Mouse (Mus musculus) urinary bladder, postnatal 36 days (tissue): Measurements from ENCODE around the gene Mob4.

Source experiments
- DNase-seq, 2 experiments: peaks; one replicate each; pipeline ENCODE4 v3.0.0; 2022; ENCODE audit warnings: low spot score in 2 of 2, mixed read lengths in 1 of 2

The Mob4 gene

DNA sequence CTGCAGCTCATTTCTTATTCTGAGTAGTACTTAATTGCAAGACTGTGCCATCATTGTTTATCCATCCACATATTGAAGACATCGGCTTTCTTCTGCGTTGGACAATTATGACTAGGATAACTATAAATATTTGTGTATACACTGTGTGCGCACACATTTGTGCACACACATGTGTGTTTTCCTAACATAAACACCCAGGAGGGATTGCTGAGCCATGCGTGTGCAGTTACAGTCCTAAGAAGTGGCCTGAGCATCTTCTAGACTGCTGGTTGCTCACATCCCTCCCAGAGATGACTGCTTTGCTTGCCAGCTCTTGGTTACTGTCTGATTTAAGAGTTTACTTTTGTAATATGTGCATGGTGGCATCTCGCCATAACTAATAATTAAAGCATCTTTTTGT is 51.4 kb downstream of the Mob4 start:
- no peak for DNase-seq

DNA sequence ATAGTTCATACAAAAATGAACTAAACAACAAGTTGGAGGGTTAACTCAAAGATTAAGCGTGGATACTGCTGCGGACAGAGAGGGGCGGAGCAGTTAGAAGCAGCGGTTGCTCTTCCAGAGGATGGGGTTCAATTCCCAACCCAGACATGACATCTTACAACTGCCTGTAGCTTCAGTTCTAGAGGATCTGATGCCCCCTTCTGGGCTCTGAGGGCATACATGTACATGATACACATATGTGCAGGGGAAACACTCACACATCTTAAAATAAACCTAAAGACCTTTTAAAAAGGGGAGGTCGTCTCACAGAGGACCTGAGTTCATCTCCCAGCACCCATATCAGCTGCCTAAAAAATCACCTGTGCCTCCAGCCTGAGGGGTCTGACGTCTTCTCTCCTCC is 54.7 kb downstream of the Mob4 start:
- no peak for DNase-seq

DNA sequence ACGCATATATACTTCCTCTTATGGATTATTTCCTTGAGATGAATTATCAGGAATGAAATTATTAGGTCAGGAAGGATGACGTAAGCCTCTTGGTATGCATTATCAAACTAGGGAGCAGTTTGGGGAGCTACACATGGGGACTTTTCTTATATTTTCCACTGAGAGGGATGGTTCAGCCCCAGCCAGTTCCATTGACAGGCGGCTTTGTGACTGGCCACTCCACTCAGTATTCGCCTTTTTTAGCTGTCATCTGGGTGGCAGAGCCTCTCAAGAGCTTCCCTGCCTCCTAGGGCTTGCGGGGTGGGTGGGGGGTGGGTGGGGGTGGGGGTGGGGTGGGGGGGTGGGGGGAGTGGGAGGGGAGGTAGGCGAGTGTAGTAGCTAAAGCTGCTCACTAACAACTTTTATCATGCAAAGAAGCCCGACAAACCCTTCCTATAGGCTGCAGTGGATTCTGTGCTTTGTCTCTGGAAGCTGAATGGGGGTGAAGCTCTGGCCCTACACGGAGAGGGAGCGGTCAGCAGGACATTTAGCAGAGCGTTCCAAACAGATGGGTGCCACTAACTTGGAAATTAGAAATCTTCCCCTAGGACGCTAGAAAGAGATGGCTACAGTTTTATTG is 55.7 kb downstream of the Mob4 start:
- DNase-seq, result no peak

DNA sequence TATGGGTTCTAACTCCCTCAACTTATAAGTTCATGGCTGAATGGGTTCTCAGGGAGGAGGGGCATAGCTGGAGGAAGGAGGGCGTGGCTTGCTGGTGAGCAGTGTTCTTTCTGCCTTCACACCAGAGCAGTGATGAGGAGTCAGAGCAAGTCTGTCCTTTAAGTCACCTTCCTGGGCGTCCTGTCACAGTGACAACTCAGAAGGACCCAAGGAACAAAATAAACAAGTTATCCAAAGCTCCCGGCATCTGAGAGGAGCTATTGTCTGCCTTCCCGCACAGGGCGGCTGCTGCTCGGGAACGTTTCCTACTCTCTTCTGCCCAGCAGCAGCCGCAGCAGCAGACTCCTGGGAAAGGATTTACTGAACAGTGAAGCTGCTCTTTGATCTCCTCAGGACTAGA is 61.0 kb downstream of the Mob4 start:
- DNase-seq, result no peak

DNA sequence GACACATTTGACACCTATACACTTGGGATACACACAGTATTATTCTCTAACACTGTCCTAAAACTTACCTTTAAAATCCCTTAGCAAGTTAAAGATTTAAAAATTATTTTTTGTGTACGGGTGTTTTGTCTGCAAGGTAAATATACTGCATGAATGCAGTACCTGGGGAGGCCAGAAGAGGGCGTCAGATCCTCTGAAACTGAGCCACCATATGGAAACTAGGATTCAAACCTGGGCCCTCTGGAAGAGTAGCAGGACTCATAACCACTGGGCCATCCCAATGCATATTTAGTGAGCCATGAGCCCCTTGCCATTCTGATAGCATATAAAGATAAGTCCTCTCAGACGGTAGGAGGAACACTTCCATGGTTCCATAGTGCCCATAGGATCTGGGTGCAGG is 61.8 kb downstream of the Mob4 start:
- no peak for DNase-seq

DNA sequence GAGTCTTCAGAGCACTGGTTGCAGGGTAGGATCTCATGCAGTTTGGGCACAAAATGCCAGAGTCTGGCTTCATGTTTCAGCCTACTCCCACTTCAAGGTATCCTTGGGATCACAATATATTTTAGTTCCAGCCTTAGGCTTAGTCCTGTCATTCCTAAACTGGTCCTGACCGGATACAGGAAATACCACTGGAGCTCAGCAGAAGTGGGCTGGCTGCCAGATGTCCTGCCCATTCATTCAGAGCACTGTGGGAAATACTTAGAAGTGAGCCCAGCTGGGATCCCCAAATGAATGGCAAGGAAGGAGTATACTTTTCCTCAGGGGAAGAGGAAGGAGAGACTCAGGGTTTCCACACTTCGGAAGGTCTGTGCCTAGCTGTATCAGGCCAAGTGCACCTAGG is 62.3 kb downstream of the Mob4 start:
- no peak for DNase-seq

DNA sequence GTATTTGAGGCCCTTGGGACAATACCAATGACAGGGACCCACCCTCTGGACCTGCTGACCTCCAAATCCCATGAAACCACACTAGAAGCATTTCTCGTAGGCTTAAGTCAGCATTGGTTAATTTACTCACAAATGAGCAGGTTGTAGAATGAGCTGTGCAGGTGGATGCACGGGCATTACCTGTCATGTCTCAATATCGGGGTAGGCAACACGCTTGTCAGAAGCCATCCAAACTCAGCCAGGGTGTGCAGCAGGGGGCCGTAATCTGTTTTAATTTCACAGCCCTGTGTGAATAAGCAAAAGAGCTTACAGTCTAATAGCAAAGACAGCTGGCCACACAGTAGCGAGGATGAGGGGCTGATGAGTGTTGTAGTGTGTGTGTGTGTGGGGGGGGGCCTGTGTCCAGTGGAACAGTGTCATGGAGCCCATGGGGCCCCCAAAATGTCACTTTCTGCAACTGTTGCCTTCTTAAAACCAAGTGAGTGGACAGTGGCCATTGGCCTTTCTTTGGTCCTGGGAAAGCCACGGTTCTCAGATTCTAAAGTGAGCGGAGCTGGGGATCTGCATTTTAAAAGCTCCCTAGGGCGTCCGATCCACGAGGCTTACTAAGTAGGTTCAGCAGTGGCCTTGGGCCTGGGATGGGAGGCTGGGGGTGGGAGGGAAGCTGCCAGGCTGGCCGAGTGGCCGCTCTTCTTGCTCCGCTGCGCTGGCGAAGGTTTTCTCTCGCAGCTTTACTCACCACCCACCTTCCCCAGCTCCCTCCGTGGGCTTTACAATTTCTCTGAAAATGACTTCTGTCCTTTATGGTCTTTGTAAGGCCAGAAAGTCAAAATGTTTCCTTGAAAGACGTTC is 63.3 kb downstream of the Mob4 start:
- DNase-seq, result no peak

DNA sequence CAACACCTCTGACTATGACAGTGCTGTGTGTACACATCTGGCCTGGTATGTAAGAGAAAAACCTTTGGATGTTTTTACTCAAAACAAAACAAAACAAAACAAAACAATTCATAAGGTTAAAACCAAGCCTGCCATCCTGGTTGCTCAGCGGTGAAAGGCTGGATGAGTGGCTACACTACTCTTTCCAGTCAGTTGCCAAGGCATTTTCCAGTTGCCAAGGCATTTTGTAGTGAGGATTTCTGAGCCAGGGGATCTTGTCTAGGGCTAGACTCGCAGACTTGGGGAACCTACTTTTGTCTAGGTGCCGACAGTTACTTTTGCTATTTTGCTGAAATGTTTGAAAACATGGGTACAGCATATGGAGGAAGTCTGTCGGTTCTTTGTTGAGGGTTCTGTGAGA is 64.0 kb downstream of the Mob4 start:
- DNase-seq, result no peak

DNA sequence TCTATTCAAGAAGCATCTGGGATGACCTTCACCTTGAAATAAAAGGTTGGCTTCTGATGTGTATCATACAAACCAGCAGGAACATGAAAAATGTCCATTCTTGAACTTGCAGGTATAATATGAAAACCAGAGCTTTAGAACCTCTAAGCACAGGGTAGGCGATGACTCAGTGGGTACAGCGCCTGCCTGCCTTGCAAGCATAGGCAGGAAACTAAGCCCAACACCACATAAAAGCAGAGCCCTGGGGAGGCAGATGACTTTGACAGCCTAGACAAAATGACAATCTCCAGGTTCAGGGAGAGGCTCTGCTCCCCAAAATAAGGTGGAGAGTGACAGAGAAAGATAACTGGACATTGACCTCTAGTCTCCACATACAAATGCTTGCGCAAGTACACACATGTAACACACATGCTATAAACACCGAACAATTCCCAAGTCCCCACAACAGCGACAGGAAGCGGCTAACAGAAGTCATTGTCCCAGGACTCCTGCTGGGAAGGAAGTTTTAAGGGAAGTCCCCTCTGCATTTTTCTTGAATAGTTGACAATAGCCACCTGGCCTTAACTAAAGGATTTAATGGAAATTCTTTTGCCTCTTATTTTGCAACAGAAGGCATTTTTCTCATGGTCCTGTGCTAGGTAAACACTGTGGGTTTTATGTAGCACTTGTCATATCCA is 65.4 kb downstream of the Mob4 start:
- no peak for DNase-seq

DNA sequence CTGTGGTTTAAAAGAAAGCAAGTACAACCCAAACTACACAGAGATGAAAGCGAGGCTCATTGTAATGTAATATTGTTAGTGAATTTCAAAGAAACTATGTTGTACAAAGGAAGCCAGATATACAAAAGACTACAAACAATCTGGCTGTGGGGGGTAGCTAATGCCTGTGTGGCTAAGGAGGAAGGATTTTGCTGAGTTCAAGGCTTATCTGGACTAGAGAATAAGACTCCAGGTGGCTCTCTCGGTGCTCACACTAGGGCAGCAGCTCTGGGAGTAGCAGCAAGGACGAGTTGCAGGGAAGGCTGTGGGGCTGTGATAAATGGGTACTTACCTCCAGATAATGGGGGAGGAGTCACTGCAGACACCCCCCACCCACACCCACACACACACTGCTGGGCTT is 67.7 kb downstream of the Mob4 start:
- no peak for DNase-seq

DNA sequence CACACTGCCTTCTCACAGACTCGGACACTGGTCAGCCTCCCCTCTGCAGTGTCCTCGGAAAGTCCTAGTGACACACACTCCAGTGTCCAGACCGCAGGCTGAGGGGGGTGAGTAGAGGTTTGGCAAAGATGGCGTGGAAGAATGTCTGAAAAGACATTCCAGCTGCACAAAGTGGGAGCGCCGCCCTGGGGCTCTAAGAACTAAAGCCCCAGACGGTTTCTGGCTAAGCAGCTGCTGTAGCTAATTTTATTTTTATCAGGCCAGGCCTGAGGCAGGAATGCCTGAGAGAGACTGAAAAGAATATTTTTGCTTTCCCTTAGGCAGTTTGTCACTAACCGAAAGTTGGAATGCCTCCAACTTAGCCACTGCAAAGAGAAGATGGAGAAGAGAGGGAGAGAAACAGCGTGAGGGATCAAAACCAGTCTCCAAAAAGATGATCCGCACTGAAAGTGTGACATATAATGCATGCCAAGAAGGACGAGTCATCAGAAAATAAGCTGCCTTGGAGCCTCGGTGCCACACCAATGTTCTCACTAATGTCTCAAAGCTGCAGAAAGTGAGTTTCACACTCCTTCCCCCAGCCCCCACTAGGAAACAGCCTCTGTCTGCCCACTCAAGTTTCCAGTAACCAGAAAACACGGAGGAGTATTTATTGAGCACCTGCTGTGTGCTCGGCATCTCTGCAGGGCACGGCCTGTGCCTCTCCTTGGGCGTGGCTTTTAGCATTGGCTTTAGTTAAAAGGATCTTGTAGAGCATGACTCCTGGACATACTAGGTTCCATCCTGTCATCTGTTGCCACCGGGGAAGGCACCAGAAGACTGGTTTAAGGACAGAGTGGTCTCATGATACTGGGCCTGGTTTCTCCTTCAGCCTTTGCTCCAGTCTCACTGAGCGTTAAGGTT is 71.1 kb downstream of the Mob4 start:
- DNase-seq, result peak in 1 of 2 experiments; percentile 8
